Mouse (Mus musculus) embryonic facial prominence, embryonic 15.5 days (tissue): ENCODE measurements around the gene Nutm1. TPM values are rescaled to one million over a fixed set of nuclear protein-coding genes. Genes with fewer than 3 reads are reported as not detected.

Experiments used
- ATAC-seq: fragments of 200-750 bp; cut with Nextera tagmentation; 2 replicates; pipeline ENCODE4 v1.8.0; 2017; ENCODE audit warnings: low read depth, moderate TSS enrichment; ENCODE audit not compliant: insufficient number of reproducible peaks, low FRiP score, low TSS enrichment
- H3K27ac ChIP-seq: fragments of 300-500 bp; sonication (generic); replicated peaks from 2 replicates; pipeline ENCODE4 v1.5.1; 2015; ENCODE audit warnings: mild to moderate bottlenecking, inconsistent platforms
- H3K27me3 ChIP-seq: fragments of 300-500 bp; sonication (generic); 2 replicates; pipeline ENCODE4 v1.6.1; 2015; ENCODE audit warnings: inconsistent platforms
- H3K36me3 ChIP-seq: fragments of 300-500 bp; sonication (generic); 2 replicates; pipeline ENCODE4 v1.6.1; 2015; ENCODE audit warnings: mild to moderate bottlenecking, inconsistent platforms
- H3K4me1 ChIP-seq: fragments of 300-500 bp; sonication (generic); 2 replicates; pipeline ENCODE4 v1.6.1; 2015; ENCODE audit warnings: inconsistent platforms
- H3K4me2 ChIP-seq: fragments of 300-500 bp; sonication (generic); replicated peaks from 2 replicates; pipeline ENCODE4 v1.6.1; 2015; ENCODE audit warnings: mild to moderate bottlenecking, inconsistent platforms
- H3K4me3 ChIP-seq: fragments of 300-500 bp; sonication (generic); replicated peaks from 2 replicates; pipeline ENCODE4 v1.5.1; 2015; ENCODE audit warnings: mild to moderate bottlenecking, inconsistent platforms
- H3K9ac ChIP-seq: fragments of 300-500 bp; sonication (generic); 2 replicates; pipeline ENCODE4 v1.6.1; 2015; ENCODE audit warnings: inconsistent platforms
- H3K9me3 ChIP-seq: fragments of 300-500 bp; sonication (generic); replicated peaks from 2 replicates; pipeline ENCODE4 v1.6.1; 2016; ENCODE audit warnings: inconsistent platforms
- WGBS: fragments of 180-500 bp; shearing (Covaris S2); methylation state at CpG from one replicate; pipeline ENCODE4 v1.1.7; 2015; 5-methylcytosine and 5-hydroxymethylcytosine counted together
- polyA plus RNA-seq: library from polyadenylated mRNA; unstranded; fragments of >200 nt; fragmentation: Nextera tagmentation; extraction: Ambion mirVana; gene quantifications from 2 replicates; pipeline ENCODE4 v1.2.1, GENCODE M21; 2015

The Nutm1 gene
- polyA plus RNA-seq, 1 experiment from 2014 or later: not detected

- Histone ChIP-seq H3K27me3 (no peaks in the 10 kb centered on the region), H3K36me3 (no peaks in the 10 kb centered on the region), H3K4me2 (no peak overlapping the region), H3K9me3 (no peaks in the 10 kb centered on the region), H3K27ac (no peak overlapping the region), H3K4me3 (no peak overlapping the region), H3K9ac (no peak overlapping the region), H3K4me1 (no peaks in the 10 kb centered on the region)
- 74% methylated on average over 7 of the region's 7 CpGs for WGBS
- no peak for ATAC-seq
Observed at GRCm38 (mm10) chr2:112254675-112255515, 4.2 kb downstream of the Nutm1 start.

GRCm38 (mm10) chr2:112249780-112250453 lies 9.2 kb downstream of the Nutm1 start:
- Histone ChIP-seq H3K9ac (no peak overlapping the region), H3K27me3 (no peaks in the 10 kb centered on the region), H3K4me2 (no peak overlapping the region), H3K27ac (no peak overlapping the region), H3K4me1 (no peaks in the 10 kb centered on the region), H3K9me3 (no peaks in the 10 kb centered on the region), H3K36me3 (no peaks in the 10 kb centered on the region), H3K4me3 (no peak overlapping the region)
- 94% methylated on average over 10 of the region's 10 CpGs for WGBS
- no peak for ATAC-seq

- 77% methylated on average over 10 of the region's 10 CpGs for WGBS
- H3K4me2 ChIP-seq: no peak overlapping the region
- no peak overlapping the region for H3K9ac ChIP-seq
- no peaks in the 10 kb centered on the region for H3K27me3 ChIP-seq
- H3K27ac ChIP-seq: no peak overlapping the region
- no peaks in the 10 kb centered on the region for H3K36me3 ChIP-seq
- ATAC-seq: no peak
- no peaks in the 10 kb centered on the region for H3K4me1 ChIP-seq
- no peak overlapping the region for H3K4me3 ChIP-seq
- no peaks in the 10 kb centered on the region for H3K9me3 ChIP-seq
Observed at GRCm38 (mm10) chr2:112247323-112247722, 11.8 kb downstream of the Nutm1 start.

- Histone ChIP-seq H3K4me2 (no peak overlapping the region), H3K27me3 (no peaks in the 10 kb centered on the region), H3K27ac (no peak overlapping the region), H3K36me3 (no peaks in the 10 kb centered on the region), H3K4me1 (no peaks in the 10 kb centered on the region), H3K9ac (no peak overlapping the region), H3K9me3 (no peaks in the 10 kb centered on the region), H3K4me3 (no peak overlapping the region)
- ATAC-seq: no peak
- 71% methylated on average over 6 of the region's 6 CpGs for WGBS
Observed at GRCm38 (mm10) chr2:112246193-112246592, 12.9 kb downstream of the Nutm1 start.

- Histone ChIP-seq H3K4me2 (no peak overlapping the region), H3K4me3 (no peak overlapping the region), H3K36me3 (no peaks in the 10 kb centered on the region), H3K4me1 (peaks cover 4% of the 10 kb centered on the region), H3K27ac (no peak overlapping the region), H3K27me3 (no peaks in the 10 kb centered on the region), H3K9me3 (no peaks in the 10 kb centered on the region), H3K9ac (no peak overlapping the region)
- 59% methylated on average over 5 of the region's 5 CpGs for WGBS
- no peak for ATAC-seq
Observed at GRCm38 (mm10) chr2:112245307-112245706, 13.8 kb downstream of the Nutm1 start.

GRCm38 (mm10) chr2:112241787-112242186 lies 17.3 kb downstream of the Nutm1 start:
- no peak overlapping the region for H3K4me2 ChIP-seq
- ATAC-seq: no peak

GRCm38 (mm10) chr2:112239935-112240721 lies 19.0 kb downstream of the Nutm1 start:
- Histone ChIP-seq H3K9ac (peak overlapping the region; percentile 47), H3K9me3 (no peaks in the 10 kb centered on the region), H3K36me3 (no peaks in the 10 kb centered on the region), H3K4me2 (peak overlapping the region; percentile 98), H3K4me3 (peak overlapping the region; percentile 68), H3K27ac (peak overlapping the region; percentile 89), H3K27me3 (no peaks in the 10 kb centered on the region), H3K4me1 (peaks cover 13% of the 10 kb centered on the region)
- peak; percentile 36 for ATAC-seq
- WGBS: under 1% methylated on average over 27 of the region's 28 CpGs

More at GRCm38 (mm10) chr2:112241787-112242186, 17.3 kb downstream of the Nutm1 start:
- Histone ChIP-seq H3K36me3 (no peaks in the 10 kb centered on the region), H3K4me3 (no peak overlapping the region), H3K27me3 (no peaks in the 10 kb centered on the region), H3K9me3 (no peaks in the 10 kb centered on the region), H3K4me1 (peaks cover 13% of the 10 kb centered on the region), H3K9ac (no peak overlapping the region), H3K27ac (no peak overlapping the region)
- WGBS: 69% methylated on average over 14 of the region's 14 CpGs

GRCm38 (mm10) chr2:112239212-112239934 lies 19.7 kb downstream of the Nutm1 start, which contains the start of gene Lpcat4:
Gene Lpcat4 (plus strand): TSS chr2:112239468.
- Histone ChIP-seq H3K4me3 (peak within 1 kb of the TSS; percentile 68), H3K36me3 (no peaks in the 10 kb centered on the region), H3K4me1 (peaks cover 13% of the 10 kb centered on the region), H3K9ac (peak within 1 kb of the TSS; percentile 47), H3K4me2 (peak within 1 kb of the TSS; percentile 98), H3K27ac (peak within 1 kb of the TSS; percentile 89), H3K27me3 (no peaks in the 10 kb centered on the region), H3K9me3 (no peaks in the 10 kb centered on the region)
- ATAC-seq: peak; percentile 83
- under 1% methylated on average over 91 of the region's 94 CpGs for WGBS

GRCm38 (mm10) chr2:112238006-112238405 lies 21.1 kb downstream of the Nutm1 start:
- H3K27ac ChIP-seq: no peak overlapping the region
- no peak overlapping the region for H3K4me2 ChIP-seq
- no peak overlapping the region for H3K4me3 ChIP-seq
- no peaks in the 10 kb centered on the region for H3K9me3 ChIP-seq
- no peaks in the 10 kb centered on the region for H3K36me3 ChIP-seq
- ATAC-seq: no peak
- H3K27me3 ChIP-seq: no peaks in the 10 kb centered on the region
- peaks cover 13% of the 10 kb centered on the region for H3K4me1 ChIP-seq
- H3K9ac ChIP-seq: no peak overlapping the region
- 16% methylated on average over 4 of the region's 4 CpGs for WGBS

- Histone ChIP-seq H3K4me1 (peaks cover 13% of the 10 kb centered on the region), H3K9me3 (no peaks in the 10 kb centered on the region), H3K27ac (no peak overlapping the region), H3K36me3 (no peaks in the 10 kb centered on the region), H3K27me3 (no peaks in the 10 kb centered on the region), H3K9ac (no peak overlapping the region), H3K4me3 (no peak overlapping the region), H3K4me2 (no peak overlapping the region)
- 76% methylated on average over 2 of the region's 2 CpGs for WGBS
- ATAC-seq: no peak
Observed at GRCm38 (mm10) chr2:112236620-112237019, 22.5 kb downstream of the Nutm1 start.
